In genomic region chr4:129554512-129554911, GRCm38 (mm10) we compare ENCODE assay signal across 5 mouse cellular contexts. TPM values are rescaled to one million over a fixed set of nuclear protein-coding genes. Genes with fewer than 3 reads are reported as not detected.
"Had no signal": no experiment of that assay in that cellular context is flagged by ENCODE, and none has a peak within 500 bp of the region (broad histone marks: within the 10 kb centered on the region; RNA-seq: fewer than 3 reads in every experiment).

No protein-coding gene starts in this region.

RNA-seq across cellular contexts. Expression of gene Lck, which starts 18.9 kb away (rescaled TPM):
- total RNA-seq: gastrocnemius, adult 2 months had no signal

RNA-seq across cellular contexts. Expression of gene Fam167b, which starts 23.8 kb away (rescaled TPM):
- total RNA-seq: gastrocnemius, adult 2 months; granulocyte monocyte progenitor cell, adult 5-6 weeks; layer of hippocampus, postnatal 10 days; left cerebral cortex, postnatal 14 days; left cerebral cortex, postnatal 36 days had no signal
